Mouse (Mus musculus): Measurements from ENCODE around the gene Trpc6.

- TF ChIP-seq CTCF (IDR thresholded peaks at IDR 0.05; ENCODE audit: control insufficient read depth, insufficient read depth, insufficient read length) (no peak), MAX (IDR thresholded peaks at IDR 0.05) (no peak), MYOD1 (IDR thresholded peaks at IDR 0.05; ENCODE audit: control insufficient read depth, insufficient read length, low read depth) (no peak), USF1 (IDR thresholded peaks at IDR 0.05; ENCODE audit: low read depth) (no peak)
These were observed 160.0 kb downstream of the Trpc6 start for GRCm38 (mm10) chr9:8703956-8704355.
